In genomic region chr13:44733036-44733372, GRCm38 (mm10) we compare ENCODE assay signal across 8 mouse cellular contexts. TPM values are rescaled to one million over a fixed set of nuclear protein-coding genes. Genes with fewer than 3 reads are reported as not detected.
DNase-seq lines count a peak whose midpoint lies in the region; ATAC-seq and TF ChIP-seq lines count a peak whose summit lies in the region.

No protein-coding gene starts in this region.

- no peaks in the 10 kb centered on the region for H3K9me3 ChIP-seq in lung, postnatal 0 days (ENCODE audit: low read length)
- H3K9me3 ChIP-seq in limb, embryonic 12.5 days, result no peaks in the 10 kb centered on the region
- H3K9me3 ChIP-seq in stomach, embryonic 15.5 days, result no peaks in the 10 kb centered on the region

- no peak for TF ChIP-seq EP300 in lung, postnatal 0 days (IDR thresholded peaks at IDR 0.05)

- peaks cover 11% of the 10 kb centered on the region; the same call in 1 of the 2 replicates for H3K4me1 ChIP-seq in lung, postnatal 0 days (ENCODE audit: insufficient read depth, low read depth, low read length)
- H3K4me1 ChIP-seq in limb, embryonic 12.5 days (replicated peaks), result peaks cover 40% of the 10 kb centered on the region
- H3K4me1 ChIP-seq in stomach, embryonic 15.5 days, result peaks cover 20% of the 10 kb centered on the region; the same call in 1 of the 2 replicates

- H3K4me2 ChIP-seq in lung, postnatal 0 days (replicated peaks; ENCODE audit: low read depth, low read length), result peak overlapping the region; percentile 96
- peak overlapping the region; percentile 79 for H3K4me2 ChIP-seq in limb, embryonic 12.5 days
- peak overlapping the region; percentile 56 for H3K4me2 ChIP-seq in stomach, embryonic 15.5 days

- H3K27me3 ChIP-seq in lung, postnatal 0 days (replicated peaks; ENCODE audit: insufficient read depth, low read length), result no peaks in the 10 kb centered on the region
- H3K27me3 ChIP-seq in limb, embryonic 12.5 days, result no peaks in the 10 kb centered on the region
- H3K27me3 ChIP-seq in stomach, embryonic 15.5 days (replicated peaks), result no peaks in the 10 kb centered on the region

- no peaks in the 10 kb centered on the region for H3K36me3 ChIP-seq in lung, postnatal 0 days (ENCODE audit: insufficient read depth, low read length)
- H3K36me3 ChIP-seq in limb, embryonic 12.5 days, result no peaks in the 10 kb centered on the region
- H3K36me3 ChIP-seq in stomach, embryonic 15.5 days, result no peaks in the 10 kb centered on the region

- peak overlapping the region; percentile 78 for H3K4me3 ChIP-seq in lung, postnatal 0 days (ENCODE audit: low read depth, low read length)
- peak overlapping the region; percentile 75 for H3K4me3 ChIP-seq in limb, embryonic 12.5 days (replicated peaks)
- peak overlapping the region; percentile 85 for H3K4me3 ChIP-seq in stomach, embryonic 15.5 days (replicated peaks)

- peak; percentile 37 for DNase-seq in embryo, embryonic 10 days (ENCODE audit: low spot score)
- DNase-seq in embryo, embryonic 9.5 days (ENCODE audit: extremely low spot score), result no peak
- peak; percentile 52 for DNase-seq in lung, postnatal 0 days (ENCODE audit: low spot score)
- DNase-seq in lung, postnatal 10 days, result no peak
- no peak for DNase-seq in urinary bladder, postnatal 36 days (ENCODE audit: low spot score in 2 of 2)
- DNase-seq in spleen, adult 12 weeks (ENCODE audit: low spot score), result no peak

- peak overlapping the region; percentile 92 for H3K27ac ChIP-seq in lung, postnatal 0 days (ENCODE audit: low read length)
- H3K27ac ChIP-seq in limb, embryonic 12.5 days, result peak overlapping the region; percentile 86
- H3K27ac ChIP-seq in stomach, embryonic 15.5 days, result peak overlapping the region; percentile 72

- peak overlapping the region; percentile 67 for H3K9ac ChIP-seq in lung, postnatal 0 days (replicated peaks; ENCODE audit: low read depth)
- peak overlapping the region; percentile 85 for H3K9ac ChIP-seq in limb, embryonic 12.5 days (replicated peaks)
- H3K9ac ChIP-seq in stomach, embryonic 15.5 days, result peak overlapping the region; percentile 61

- 1% methylated on average over 13 of the region's 13 CpGs for WGBS in lung, postnatal 0 days
- WGBS in limb, embryonic 12.5 days, result under 1% methylated on average over 13 of the region's 13 CpGs
- WGBS in stomach, embryonic 15.5 days, result under 1% methylated on average over 13 of the region's 13 CpGs

- ATAC-seq in lung, postnatal 0 days, result no peak
- no peak for ATAC-seq in limb, embryonic 12.5 days (ENCODE audit: insufficient number of reproducible peaks, insufficient read depth, low FRiP score, low TSS enrichment, low read depth)
- ATAC-seq in stomach, embryonic 15.5 days (ENCODE audit: insufficient read depth, low FRiP score, low read depth), result no peak

- no peak for TF ChIP-seq CTCF in lung, postnatal 0 days (IDR thresholded peaks at IDR 0.05)

RNA-seq across cellular contexts. Expression of gene Jarid2, which starts 3.7 kb away (rescaled TPM):
- 10.0 and 12.3 TPM in 2 replicates for polyA plus RNA-seq in lung, postnatal 0 days (2015; fragmentation: Nextera tagmentation; extraction: Ambion mirVana)
- 57.4 and 63.8 TPM in 2 replicates for polyA plus RNA-seq in limb, embryonic 12.5 days (2016; fragmentation: Nextera tagmentation; extraction: Ambion mirVana)
- polyA plus RNA-seq in stomach, embryonic 15.5 days (2015; fragmentation: Nextera tagmentation; extraction: Ambion mirVana), result 24.4 and 24.8 TPM in 2 replicates

Comparison
In these comparisons a context has a peak if more than half of its experiments do, and no peak if none do; other contexts are left out.
1. DNase-seq: peak in embryo, embryonic 10 days (single experiment) and lung, postnatal 0 days (single experiment); none in embryo, embryonic 9.5 days (single experiment), lung, postnatal 10 days (single experiment), urinary bladder, postnatal 36 days (0 of 2) and spleen, adult 12 weeks (single experiment).
2. Peak in every context shown above with its lines, with median percentiles within 50 percentile points of each other: H3K27ac ChIP-seq, H3K4me2 ChIP-seq, H3K4me3 ChIP-seq and H3K9ac ChIP-seq.